Mouse (Mus musculus): ENCODE data around the gene Sh3rf1. TPM values are rescaled to one million over a fixed set of nuclear protein-coding genes. Genes with fewer than 3 reads are reported as not detected.
A peak's percentile ranks its signal among the peaks of the same experiment; 100 is the strongest.

Gene Sh3rf1
- polyA plus RNA-seq, 1 experiment from 2014 or later = 7.8 TPM

DNA sequence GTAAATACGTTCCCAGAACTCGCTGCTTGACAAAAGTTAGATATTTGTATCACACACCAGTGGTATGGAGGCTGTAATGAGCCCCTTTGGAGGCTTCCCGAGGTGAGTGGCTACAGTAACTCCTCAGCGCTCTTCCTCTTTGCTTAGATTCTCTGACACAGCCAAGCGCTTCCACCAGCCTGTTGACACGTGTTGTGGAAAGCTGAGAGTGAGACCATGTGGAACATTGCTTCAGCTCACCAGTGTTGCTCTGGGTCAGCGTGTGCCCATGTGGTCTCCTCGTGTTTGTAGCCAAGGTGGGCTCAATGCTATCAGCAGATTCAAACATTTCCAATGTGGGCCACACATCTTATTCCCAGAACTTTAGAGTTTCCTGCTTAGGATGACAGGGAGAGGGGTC, 5.0 kb downstream of the Sh3rf1 start:
- H3K9me3 ChIP-seq (replicated peaks) = no peaks in the 10 kb centered on the region
- no peak overlapping the region for H3K4me3 ChIP-seq
- no peak overlapping the region for H3K27ac ChIP-seq
- peaks cover 23% of the 10 kb centered on the region for H3K4me1 ChIP-seq
- H3K27me3 ChIP-seq (ENCODE audit: low read depth, poor library complexity, severe bottlenecking) = no peaks in the 10 kb centered on the region
- H3K36me3 ChIP-seq = 0 out of 2 replicates have a peak, but pooled peaks cover 3% of the 10 kb centered on the region
- WGBS = 83% methylated on average over 8 of the region's 8 CpGs
- DNase-seq (ENCODE audit: low spot score) = no peak

DNA sequence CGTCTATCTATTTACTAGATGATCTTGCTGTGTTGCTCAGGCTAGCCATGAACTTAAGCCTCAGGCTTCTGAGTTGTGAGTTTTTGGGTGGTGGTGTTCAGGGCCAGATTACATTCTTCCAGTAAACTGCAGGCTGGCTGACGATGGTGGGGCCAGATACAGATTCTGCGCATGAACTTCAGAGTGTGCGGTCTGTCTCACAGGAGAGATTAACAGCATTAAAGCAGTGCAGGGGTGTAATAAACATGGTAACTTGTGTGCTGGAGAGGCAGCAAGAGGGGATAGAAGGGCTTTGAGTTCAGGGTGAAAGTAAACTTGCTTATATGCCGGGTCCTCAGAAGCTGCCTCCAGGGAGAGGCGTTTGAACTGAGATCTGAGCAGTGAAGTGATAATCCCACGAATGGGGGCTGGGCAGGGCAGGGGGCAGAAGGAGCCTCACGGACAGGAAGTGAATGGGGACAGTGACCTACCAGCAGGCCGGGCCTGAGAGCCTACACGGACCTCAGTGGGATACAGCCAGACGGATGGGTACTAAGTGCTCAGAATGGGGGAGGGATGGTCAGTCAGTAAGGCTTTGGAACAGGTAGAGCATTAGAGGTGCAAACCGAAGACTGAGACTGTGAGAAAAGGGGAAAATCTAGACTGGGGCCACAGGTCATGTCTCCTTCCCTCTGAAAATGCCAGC, 6.0 kb downstream of the Sh3rf1 start:
- Histone ChIP-seq H3K36me3 (0 out of 2 replicates have a peak, but pooled peaks cover 3% of the 10 kb centered on the region), H3K4me1 (peaks cover 23% of the 10 kb centered on the region), H3K9me3 (replicated peaks) (no peaks in the 10 kb centered on the region), H3K4me3 (no peak overlapping the region), H3K27me3 (ENCODE audit: low read depth, poor library complexity, severe bottlenecking) (no peaks in the 10 kb centered on the region), H3K27ac (no peak overlapping the region)
- DNase-seq (ENCODE audit: low spot score) = no peak
- 59% methylated on average over 12 of the region's 12 CpGs for WGBS

GRCm38 (mm10) chr8:61230881-61231755, 7.4 kb downstream of the Sh3rf1 start:
- H3K4me1 ChIP-seq = peaks cover 13% of the 10 kb centered on the region
- no peaks in the 10 kb centered on the region for H3K9me3 ChIP-seq (replicated peaks)
- H3K36me3 ChIP-seq = 0 out of 2 replicates have a peak, but pooled peaks cover 2% of the 10 kb centered on the region
- WGBS = 95% methylated on average over 11 of the region's 11 CpGs
- no peak for DNase-seq (ENCODE audit: low spot score)
- H3K27me3 ChIP-seq (ENCODE audit: low read depth, poor library complexity, severe bottlenecking) = no peaks in the 10 kb centered on the region
- H3K27ac ChIP-seq = no peak overlapping the region
- no peak overlapping the region for H3K4me3 ChIP-seq

GRCm38 (mm10) chr8:61235499-61235898, 11.8 kb downstream of the Sh3rf1 start:
- no peaks in the 10 kb centered on the region for H3K36me3 ChIP-seq
- peaks cover 14% of the 10 kb centered on the region for H3K4me1 ChIP-seq
- no peak for DNase-seq (ENCODE audit: low spot score)
- no peaks in the 10 kb centered on the region for H3K27me3 ChIP-seq (ENCODE audit: low read depth, poor library complexity, severe bottlenecking)
- no peak overlapping the region for H3K27ac ChIP-seq
- no peaks in the 10 kb centered on the region for H3K9me3 ChIP-seq (replicated peaks)
- WGBS = 95% methylated on average over 5 of the region's 5 CpGs
- H3K4me3 ChIP-seq = no peak overlapping the region

DNA sequence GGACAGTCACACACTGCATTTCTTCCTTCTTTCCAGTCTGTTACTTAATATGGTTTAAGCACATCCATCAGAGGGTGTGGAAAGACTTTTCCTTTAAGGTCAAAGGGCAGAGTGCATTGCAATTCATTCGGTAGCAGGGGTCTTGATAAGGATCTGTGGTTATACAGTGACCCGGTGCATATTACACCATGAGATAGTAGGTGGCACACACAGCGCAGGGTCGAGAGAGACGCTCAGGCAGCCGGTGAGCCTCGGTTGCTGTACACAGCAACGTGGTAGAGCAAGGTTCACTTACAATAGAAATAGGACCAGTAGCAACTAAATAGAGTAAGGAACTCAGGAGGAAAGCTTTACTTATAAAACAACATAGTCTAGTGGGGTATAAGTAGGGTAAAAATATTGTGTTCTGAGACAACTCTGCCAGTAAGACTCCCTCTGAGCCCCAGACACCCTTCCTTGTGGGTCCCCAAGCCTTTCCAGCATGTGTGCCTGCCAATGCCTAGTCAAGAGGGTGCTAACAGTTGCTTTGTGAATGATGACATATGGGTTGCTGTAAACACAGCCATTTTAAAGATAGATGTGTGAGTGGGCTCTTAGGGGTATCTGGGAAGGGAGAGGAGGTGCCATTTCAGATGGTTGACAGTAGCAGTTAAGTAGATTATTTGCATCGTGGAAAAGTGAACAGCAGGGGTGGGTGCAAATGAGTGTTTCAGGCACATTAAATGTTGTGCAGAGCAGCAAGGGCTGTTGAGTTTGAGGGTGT, 13.0 kb downstream of the Sh3rf1 start:
- no peak overlapping the region for H3K27ac ChIP-seq
- no peaks in the 10 kb centered on the region for H3K9me3 ChIP-seq (replicated peaks)
- H3K4me1 ChIP-seq = peaks cover 21% of the 10 kb centered on the region
- 61% methylated on average over 9 of the region's 9 CpGs for WGBS
- H3K4me3 ChIP-seq = no peak overlapping the region
- no peaks in the 10 kb centered on the region for H3K36me3 ChIP-seq
- DNase-seq (ENCODE audit: low spot score) = no peak
- H3K27me3 ChIP-seq (ENCODE audit: low read depth, poor library complexity, severe bottlenecking) = no peaks in the 10 kb centered on the region

GRCm38 (mm10) chr8:61239576-61239975, 15.9 kb downstream of the Sh3rf1 start:
- Histone ChIP-seq H3K4me3 (no peak overlapping the region), H3K4me1 (peaks cover 21% of the 10 kb centered on the region), H3K27me3 (ENCODE audit: low read depth, poor library complexity, severe bottlenecking) (no peaks in the 10 kb centered on the region), H3K36me3 (peaks cover 4% of the 10 kb centered on the region; the same call in 1 of the 2 replicates), H3K27ac (no peak overlapping the region), H3K9me3 (replicated peaks) (no peaks in the 10 kb centered on the region)
- WGBS = 60% methylated on average over 3 of the region's 3 CpGs
- DNase-seq (ENCODE audit: low spot score) = no peak

GRCm38 (mm10) chr8:61241229-61241628, 17.6 kb downstream of the Sh3rf1 start:
- DNase-seq (ENCODE audit: low spot score) = no peak
- H3K27ac ChIP-seq = no peak overlapping the region
- no peaks in the 10 kb centered on the region for H3K9me3 ChIP-seq (replicated peaks)
- peaks cover 4% of the 10 kb centered on the region for H3K36me3 ChIP-seq
- no peak overlapping the region for H3K4me3 ChIP-seq
- peaks cover 15% of the 10 kb centered on the region for H3K4me1 ChIP-seq
- 58% methylated on average over 8 of the region's 8 CpGs for WGBS
- H3K27me3 ChIP-seq (ENCODE audit: low read depth, poor library complexity, severe bottlenecking) = no peaks in the 10 kb centered on the region

GRCm38 (mm10) chr8:61242896-61243295, 19.2 kb downstream of the Sh3rf1 start:
- Histone ChIP-seq H3K27me3 (ENCODE audit: low read depth, poor library complexity, severe bottlenecking) (no peaks in the 10 kb centered on the region), H3K4me3 (no peak overlapping the region), H3K36me3 (peaks cover 4% of the 10 kb centered on the region), H3K27ac (no peak overlapping the region), H3K9me3 (replicated peaks) (no peaks in the 10 kb centered on the region), H3K4me1 (peaks cover 12% of the 10 kb centered on the region)
- DNase-seq (ENCODE audit: low spot score) = no peak
- WGBS = 96% methylated on average over 19 of the region's 19 CpGs

GRCm38 (mm10) chr8:61243491-61243890, 19.8 kb downstream of the Sh3rf1 start:
- no peak for DNase-seq (ENCODE audit: low spot score)
- Histone ChIP-seq H3K27ac (no peak overlapping the region), H3K36me3 (peaks cover 4% of the 10 kb centered on the region), H3K4me1 (peaks cover 12% of the 10 kb centered on the region), H3K27me3 (ENCODE audit: low read depth, poor library complexity, severe bottlenecking) (no peaks in the 10 kb centered on the region), H3K4me3 (no peak overlapping the region), H3K9me3 (replicated peaks) (no peaks in the 10 kb centered on the region)
- 95% methylated on average over 5 of the region's 5 CpGs for WGBS

DNA sequence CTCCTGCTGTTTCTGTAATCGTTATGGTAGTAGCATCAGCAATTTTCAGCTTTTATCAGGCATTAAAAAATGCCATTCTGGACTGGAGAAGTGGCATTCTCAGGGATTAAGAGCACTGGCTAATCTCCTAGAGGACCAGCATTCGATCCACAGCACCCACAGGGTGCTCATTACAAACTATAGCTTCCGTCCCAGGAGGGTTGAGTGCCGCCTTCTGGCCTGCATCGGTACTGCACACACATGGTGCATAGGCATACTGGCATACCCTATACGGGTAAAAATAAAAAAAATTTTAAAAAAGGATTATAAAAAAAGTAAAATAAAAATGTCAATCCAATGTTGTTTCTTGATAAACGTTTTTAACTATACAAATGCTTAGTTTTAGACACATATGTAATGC, 20.5 kb downstream of the Sh3rf1 start:
- Histone ChIP-seq H3K4me3 (no peak overlapping the region), H3K36me3 (peaks cover 4% of the 10 kb centered on the region), H3K9me3 (replicated peaks) (no peaks in the 10 kb centered on the region), H3K27ac (no peak overlapping the region), H3K27me3 (ENCODE audit: low read depth, poor library complexity, severe bottlenecking) (no peaks in the 10 kb centered on the region), H3K4me1 (peaks cover 12% of the 10 kb centered on the region)
- no peak for DNase-seq (ENCODE audit: low spot score)
- WGBS = 96% methylated on average over 7 of the region's 7 CpGs

DNA sequence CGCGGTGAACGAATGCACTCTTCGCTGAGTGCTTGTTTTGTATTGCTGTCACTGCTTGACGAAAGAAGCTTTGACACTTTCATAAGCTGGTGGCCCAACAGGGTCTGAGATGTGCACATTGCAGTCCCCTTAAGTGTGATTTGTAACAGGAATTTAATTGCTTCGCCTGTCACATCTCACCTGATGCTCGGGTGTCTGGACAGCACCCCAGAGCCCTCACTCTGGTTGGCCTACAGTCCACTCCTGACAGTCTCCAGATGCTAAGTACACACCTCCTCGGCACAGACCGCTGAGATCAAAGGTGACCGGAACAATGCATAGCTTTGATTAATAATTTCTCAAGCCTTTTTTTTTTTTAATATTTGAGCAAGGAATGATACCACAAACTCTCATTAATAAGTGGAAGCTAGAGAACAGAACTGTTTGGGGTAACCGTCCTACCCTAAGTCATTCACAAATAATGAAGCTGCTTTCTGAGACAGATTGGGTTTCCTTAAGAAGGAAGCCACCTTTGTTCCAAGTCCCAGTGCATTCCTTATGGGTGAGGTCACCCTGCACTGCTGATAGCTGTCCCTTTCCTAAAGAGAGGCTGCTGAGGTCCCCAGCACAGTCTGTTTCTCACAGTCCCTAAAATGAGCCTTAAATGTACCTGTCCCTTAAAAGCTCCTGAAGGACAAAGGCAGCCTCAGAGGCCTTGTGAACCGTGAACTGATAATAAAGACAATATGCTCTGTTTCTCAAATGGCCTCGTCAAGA, 23.8 kb downstream of the Sh3rf1 start:
- Histone ChIP-seq H3K36me3 (peaks cover 9% of the 10 kb centered on the region), H3K4me1 (peaks cover 5% of the 10 kb centered on the region; the same call in 1 of the 2 replicates), H3K4me3 (no peak overlapping the region), H3K27ac (peak overlapping the region; percentile 9; the same call in 1 of the 2 replicates), H3K27me3 (ENCODE audit: low read depth, poor library complexity, severe bottlenecking) (no peaks in the 10 kb centered on the region), H3K9me3 (replicated peaks) (no peaks in the 10 kb centered on the region)
- 74% methylated on average over 13 of the region's 13 CpGs for WGBS
- DNase-seq (ENCODE audit: low spot score) = no peak

- Histone ChIP-seq H3K9me3 (replicated peaks) (no peaks in the 10 kb centered on the region), H3K27ac (no peak overlapping the region), H3K4me1 (peaks cover 5% of the 10 kb centered on the region; the same call in 1 of the 2 replicates), H3K36me3 (peaks cover 6% of the 10 kb centered on the region), H3K4me3 (no peak overlapping the region), H3K27me3 (ENCODE audit: low read depth, poor library complexity, severe bottlenecking) (no peaks in the 10 kb centered on the region)
- no peak for DNase-seq (ENCODE audit: low spot score)
- WGBS = 95% methylated on average over 4 of the region's 4 CpGs
These were observed 25.8 kb downstream of the Sh3rf1 start for GRCm38 (mm10) chr8:61249511-61249910.

All from limb, embryonic 10.5 days (tissue).